Mouse (Mus musculus) stomach, embryonic 14.5 days (tissue): Measurements from ENCODE around the gene Sh2b3. TPM values are rescaled to one million over a fixed set of nuclear protein-coding genes. Genes with fewer than 3 reads are reported as not detected.

ENCODE experiments used
- microRNA-seq: library from miRNA; unstranded; fragments of <30 nt; microRNA quantifications from one replicate; pipeline ENCODE4, GENCODE M21; 2016
- polyA plus RNA-seq: library from polyadenylated mRNA; unstranded; fragments of >200 nt; fragmentation: Nextera tagmentation; extraction: Ambion mirVana; gene quantifications from 2 replicates; pipeline ENCODE4 v1.2.1, GENCODE M21; 2014

The Sh2b3 gene
- polyA plus RNA-seq, 1 experiment from 2014 or later: 15.4 TPM

Small RNAs within 50 kb of the gene (microRNA-seq; reads per million reads assigned to microRNA genes)
- not detected for gene Mir7031

Other genes with a start within 250 kb of the Sh2b3 start
- 68.4 and 74.6 TPM in 2 replicates for gene Aldh2, start 243.8 kb downstream of the Sh2b3 start, polyA plus RNA-seq
- gene Acad12, start 218.7 kb downstream of the Sh2b3 start, polyA plus RNA-seq: 2.2 and 2.7 TPM in 2 replicates
- 2.3 and 2.4 TPM in 2 replicates for gene Acad10, start 177.1 kb downstream of the Sh2b3 start, polyA plus RNA-seq
- gene Brap, start 177.1 kb downstream of the Sh2b3 start, polyA plus RNA-seq: 30.8 and 31.7 TPM in 2 replicates
- 71.9 and 78.4 TPM in 2 replicates for gene Atxn2, start 126.3 kb downstream of the Sh2b3 start, polyA plus RNA-seq
- gene Pheta1, start 11.3 kb upstream of the Sh2b3 start, polyA plus RNA-seq: 17.6 and 17.8 TPM in 2 replicates
- 9.0 and 9.6 TPM in 2 replicates for gene Cux2, start 212.5 kb upstream of the Sh2b3 start, polyA plus RNA-seq